ENCODE assay signal across 10 mouse cellular contexts in genomic region chr2:74763245-74763735, GRCm38 (mm10). TPM values are rescaled to one million over a fixed set of nuclear protein-coding genes. Genes with fewer than 3 reads are reported as not detected.
A peak's percentile ranks its signal among the peaks of the same experiment; 100 is the strongest.
DNase-seq lines count a peak whose midpoint lies in the region; ATAC-seq and TF ChIP-seq lines count a peak whose summit lies in the region.
"Had no signal": no experiment of that assay in that cellular context is flagged by ENCODE, and none has a peak within 500 bp of the region (broad histone marks: within the 10 kb centered on the region; RNA-seq: fewer than 3 reads in every experiment).

No protein-coding gene starts in this region.

- DNase-seq in kidney, adult 9 months = no peak
- DNase-seq in intestine, embryonic 14.5 days (ENCODE audit: low spot score) = peak; percentile 58
- no peak for DNase-seq in midbrain, postnatal 0 days (ENCODE audit: low spot score)
- no peak for DNase-seq in cerebellum, postnatal 10 days
- no peak for DNase-seq in right cerebral cortex, postnatal 10 days (ENCODE audit: low spot score in 2 of 2)
- DNase-seq: lung, postnatal 14 days; thymus, postnatal 36 days had no signal

- under 1% methylated on average over 45 of the region's 53 CpGs for WGBS in kidney, embryonic 14.5 days
- 2% methylated on average over 49 of the region's 53 CpGs for WGBS in embryonic facial prominence, embryonic 13.5 days
- WGBS in intestine, embryonic 14.5 days = 1% methylated on average over 51 of the region's 53 CpGs
- WGBS in midbrain, postnatal 0 days = 3% methylated on average over 49 of the region's 53 CpGs

- TF ChIP-seq CTCF in midbrain, postnatal 0 days (IDR thresholded peaks at IDR 0.05) = no peak

- peak overlapping the region; percentile 98 for H3K4me2 ChIP-seq in kidney, embryonic 14.5 days (replicated peaks; ENCODE audit: low read depth, low read length)
- peak overlapping the region; percentile 93 for H3K4me2 ChIP-seq in embryonic facial prominence, embryonic 13.5 days
- peak overlapping the region; percentile 69 for H3K4me2 ChIP-seq in intestine, embryonic 14.5 days (ENCODE audit: low read length)
- peak overlapping the region; percentile 90 for H3K4me2 ChIP-seq in midbrain, postnatal 0 days (ENCODE audit: low read depth, low read length, poor library complexity, severe bottlenecking)

- H3K9me3 ChIP-seq in kidney, embryonic 14.5 days (ENCODE audit: control insufficient read depth, low read length) = no peaks in the 10 kb centered on the region
- H3K9me3 ChIP-seq in embryonic facial prominence, embryonic 13.5 days = no peaks in the 10 kb centered on the region
- H3K9me3 ChIP-seq in intestine, embryonic 14.5 days (ENCODE audit: control insufficient read depth, low read length) = no peaks in the 10 kb centered on the region
- no peaks in the 10 kb centered on the region for H3K9me3 ChIP-seq in midbrain, postnatal 0 days (ENCODE audit: low read length)

- peak overlapping the region; percentile 58 for H3K4me3 ChIP-seq in kidney, embryonic 14.5 days (ENCODE audit: low read length)
- H3K4me3 ChIP-seq in embryonic facial prominence, embryonic 13.5 days = peak overlapping the region; percentile 53
- peak overlapping the region; percentile 37 for H3K4me3 ChIP-seq in intestine, embryonic 14.5 days (ENCODE audit: low read depth, low read length)
- H3K4me3 ChIP-seq in midbrain, postnatal 0 days (ENCODE audit: low read depth, low read length) = peak overlapping the region; percentile 46

- H3K27me3 ChIP-seq in kidney, embryonic 14.5 days (ENCODE audit: control insufficient read depth, insufficient read depth, low read length) = peaks cover 28% of the 10 kb centered on the region
- peaks cover 86% of the 10 kb centered on the region for H3K27me3 ChIP-seq in embryonic facial prominence, embryonic 13.5 days
- peaks cover 77% of the 10 kb centered on the region for H3K27me3 ChIP-seq in intestine, embryonic 14.5 days (replicated peaks; ENCODE audit: control insufficient read depth, insufficient read depth, low read length)
- peaks cover 74% of the 10 kb centered on the region for H3K27me3 ChIP-seq in midbrain, postnatal 0 days (ENCODE audit: insufficient read depth, low read length)

- peak; percentile 34 for ATAC-seq in kidney, embryonic 14.5 days (ENCODE audit: low FRiP score, low TSS enrichment)
- peak; percentile 48; the same call in 1 of the 2 replicates for ATAC-seq in embryonic facial prominence, embryonic 13.5 days (ENCODE audit: insufficient number of reproducible peaks, insufficient read depth, low FRiP score, low TSS enrichment, low read depth)
- ATAC-seq in intestine, embryonic 14.5 days (replicated peaks; ENCODE audit: low FRiP score, low TSS enrichment, low read depth) = peak; percentile 60
- no peak for ATAC-seq in midbrain, postnatal 0 days (ENCODE audit: low FRiP score)
- ATAC-seq in inflammation-experienced regulatory T-cells, adult 6 months = no peak

- peaks cover 17% of the 10 kb centered on the region for H3K4me1 ChIP-seq in kidney, embryonic 14.5 days (ENCODE audit: control insufficient read depth, insufficient read depth, low read length)
- H3K4me1 ChIP-seq in embryonic facial prominence, embryonic 13.5 days = peaks cover 17% of the 10 kb centered on the region
- H3K4me1 ChIP-seq in intestine, embryonic 14.5 days (replicated peaks; ENCODE audit: control insufficient read depth, insufficient read depth, low read length) = peaks cover 16% of the 10 kb centered on the region
- H3K4me1 ChIP-seq in midbrain, postnatal 0 days (ENCODE audit: insufficient read depth, low read length) = peaks cover 12% of the 10 kb centered on the region

- H3K27ac ChIP-seq in kidney, embryonic 14.5 days (ENCODE audit: low read depth, low read length) = no peak overlapping the region
- no peak overlapping the region for H3K27ac ChIP-seq in embryonic facial prominence, embryonic 13.5 days
- H3K27ac ChIP-seq in intestine, embryonic 14.5 days (ENCODE audit: low read depth) = no peak overlapping the region
- H3K27ac ChIP-seq in midbrain, postnatal 0 days (ENCODE audit: low read depth, low read length) = no peak overlapping the region

- peak overlapping the region; percentile 58; the same call in 1 of the 2 replicates for H3K9ac ChIP-seq in kidney, embryonic 14.5 days (ENCODE audit: low read depth, low read length)
- peak overlapping the region; percentile 51 for H3K9ac ChIP-seq in embryonic facial prominence, embryonic 13.5 days
- no peak overlapping the region for H3K9ac ChIP-seq in intestine, embryonic 14.5 days (ENCODE audit: low read length)
- H3K9ac ChIP-seq in midbrain, postnatal 0 days (replicated peaks; ENCODE audit: low read length, poor library complexity, severe bottlenecking) = no peak overlapping the region

- no peaks in the 10 kb centered on the region for H3K36me3 ChIP-seq in kidney, embryonic 14.5 days (ENCODE audit: control insufficient read depth, insufficient read depth, low read length)
- H3K36me3 ChIP-seq in embryonic facial prominence, embryonic 13.5 days = no peaks in the 10 kb centered on the region
- H3K36me3 ChIP-seq in intestine, embryonic 14.5 days (ENCODE audit: control insufficient read depth, insufficient read depth, low read length) = no peaks in the 10 kb centered on the region
- H3K36me3 ChIP-seq in midbrain, postnatal 0 days (ENCODE audit: insufficient read depth, low read length) = no peaks in the 10 kb centered on the region

RNA-seq across cellular contexts. Expression of gene Hoxd1, which starts 0.5 kb away (rescaled TPM):
- polyA plus RNA-seq in kidney, embryonic 14.5 days (2014; fragmentation: Nextera tagmentation; extraction: Ambion mirVana) = 1.8 and 1.9 TPM in 2 replicates
- polyA plus RNA-seq in embryonic facial prominence, embryonic 13.5 days (2015; fragmentation: Nextera tagmentation; extraction: Ambion mirVana) = 3.8 and 5.4 TPM in 2 replicates
- polyA plus RNA-seq in intestine, embryonic 14.5 days (2014; fragmentation: Nextera tagmentation; extraction: Ambion mirVana) = 0.62 TPM in 1 of 2 replicates, not detected in the other
- total RNA-seq in midbrain, postnatal 0 days (2014; rRNA removed) = not detected in 2 replicates
- not detected in 2 replicates for polyA plus RNA-seq in midbrain, postnatal 0 days (2015; fragmentation: Nextera tagmentation; extraction: Ambion mirVana)
- not detected for polyA plus RNA-seq in inflammation-experienced regulatory T-cells, adult 6 months (2017; shearing (Covaris generic))

RNA-seq across cellular contexts. Expression of gene Gm28230, which starts 36.8 kb away (rescaled TPM):
- 2.3 and 4.0 TPM in 2 replicates for polyA plus RNA-seq in kidney, embryonic 14.5 days (2014; fragmentation: Nextera tagmentation; extraction: Ambion mirVana)
- 0.18 TPM in 1 of 2 replicates, not detected in the other for polyA plus RNA-seq in embryonic facial prominence, embryonic 13.5 days (2015; fragmentation: Nextera tagmentation; extraction: Ambion mirVana)
- polyA plus RNA-seq in intestine, embryonic 14.5 days (2014; fragmentation: Nextera tagmentation; extraction: Ambion mirVana) = 0.38 and 0.66 TPM in 2 replicates
- not detected in 2 replicates for total RNA-seq in midbrain, postnatal 0 days (2014; rRNA removed)
- polyA plus RNA-seq in midbrain, postnatal 0 days (2015; fragmentation: Nextera tagmentation; extraction: Ambion mirVana) = not detected in 2 replicates
- not detected for polyA plus RNA-seq in inflammation-experienced regulatory T-cells, adult 6 months (2017; shearing (Covaris generic))

RNA-seq across cellular contexts. Expression of gene Hoxd4, which starts 51.6 kb away (rescaled TPM):
- polyA plus RNA-seq in kidney, embryonic 14.5 days (2014; fragmentation: Nextera tagmentation; extraction: Ambion mirVana) = 6.3 and 18.7 TPM in 2 replicates
- polyA plus RNA-seq in embryonic facial prominence, embryonic 13.5 days (2015; fragmentation: Nextera tagmentation; extraction: Ambion mirVana) = 0.50 TPM in 1 of 2 replicates, not detected in the other
- 1.6 and 2.9 TPM in 2 replicates for polyA plus RNA-seq in intestine, embryonic 14.5 days (2014; fragmentation: Nextera tagmentation; extraction: Ambion mirVana)
- 1.2 TPM in 1 of 2 replicates, not detected in the other for total RNA-seq in midbrain, postnatal 0 days (2014; rRNA removed)
- polyA plus RNA-seq in midbrain, postnatal 0 days (2015; fragmentation: Nextera tagmentation; extraction: Ambion mirVana) = not detected in 2 replicates
- polyA plus RNA-seq in inflammation-experienced regulatory T-cells, adult 6 months (2017; shearing (Covaris generic)) = not detected

RNA-seq across cellular contexts. Expression of gene Hoxd3, which starts 51.6 kb away (rescaled TPM):
- polyA plus RNA-seq in kidney, embryonic 14.5 days (2014; fragmentation: Nextera tagmentation; extraction: Ambion mirVana) = 12.3 and 12.6 TPM in 2 replicates
- polyA plus RNA-seq in embryonic facial prominence, embryonic 13.5 days (2015; fragmentation: Nextera tagmentation; extraction: Ambion mirVana) = 1.5 and 3.3 TPM in 2 replicates
- 27.6 and 27.8 TPM in 2 replicates for polyA plus RNA-seq in intestine, embryonic 14.5 days (2014; fragmentation: Nextera tagmentation; extraction: Ambion mirVana)
- total RNA-seq in midbrain, postnatal 0 days (2014; rRNA removed) = 11.6 TPM in 1 of 2 replicates, not detected in the other
- not detected in 2 replicates for polyA plus RNA-seq in midbrain, postnatal 0 days (2015; fragmentation: Nextera tagmentation; extraction: Ambion mirVana)
- polyA plus RNA-seq in inflammation-experienced regulatory T-cells, adult 6 months (2017; shearing (Covaris generic)) = not detected

RNA-seq across cellular contexts. Expression of gene Hoxd8, which starts 58.9 kb away (rescaled TPM):
- 45.0 and 45.2 TPM in 2 replicates for polyA plus RNA-seq in kidney, embryonic 14.5 days (2014; fragmentation: Nextera tagmentation; extraction: Ambion mirVana)
- 2.5 and 3.7 TPM in 2 replicates for polyA plus RNA-seq in embryonic facial prominence, embryonic 13.5 days (2015; fragmentation: Nextera tagmentation; extraction: Ambion mirVana)
- polyA plus RNA-seq in intestine, embryonic 14.5 days (2014; fragmentation: Nextera tagmentation; extraction: Ambion mirVana) = 6.1 and 8.4 TPM in 2 replicates
- 0.05 TPM in 1 of 2 replicates, not detected in the other for total RNA-seq in midbrain, postnatal 0 days (2014; rRNA removed)
- polyA plus RNA-seq in midbrain, postnatal 0 days (2015; fragmentation: Nextera tagmentation; extraction: Ambion mirVana) = not detected in 2 replicates
- polyA plus RNA-seq in inflammation-experienced regulatory T-cells, adult 6 months (2017; shearing (Covaris generic)) = not detected

Comparison
In these comparisons a context has a peak if more than half of its experiments do, and no peak if none do; other contexts are left out.
1. ATAC-seq: peak in kidney, embryonic 14.5 days (single experiment), embryonic facial prominence, embryonic 13.5 days (single experiment) and intestine, embryonic 14.5 days (single experiment); none in midbrain, postnatal 0 days (single experiment) and inflammation-experienced regulatory T-cells, adult 6 months (single experiment).
2. H3K9ac ChIP-seq: peak in kidney, embryonic 14.5 days (single experiment) and embryonic facial prominence, embryonic 13.5 days (single experiment); none in intestine, embryonic 14.5 days (single experiment) and midbrain, postnatal 0 days (single experiment).
3. Peak in every context shown above with its lines, with median percentiles within 50 percentile points of each other: H3K4me2 ChIP-seq and H3K4me3 ChIP-seq.